Mouse (Mus musculus) T-helper 2 cell (primary cell): ENCODE data around the gene Slc35f1.

Experiments used
- in situ Hi-C: fragments of 300-600 bp; cut with MboI, MseI; formaldehyde crosslinking; loops from one replicate; pipeline ENCODE4 v1.15.1; 2025; ENCODE audit warnings: high pct_unique_total_duplicates

Slc35f1 gene

DNA sequence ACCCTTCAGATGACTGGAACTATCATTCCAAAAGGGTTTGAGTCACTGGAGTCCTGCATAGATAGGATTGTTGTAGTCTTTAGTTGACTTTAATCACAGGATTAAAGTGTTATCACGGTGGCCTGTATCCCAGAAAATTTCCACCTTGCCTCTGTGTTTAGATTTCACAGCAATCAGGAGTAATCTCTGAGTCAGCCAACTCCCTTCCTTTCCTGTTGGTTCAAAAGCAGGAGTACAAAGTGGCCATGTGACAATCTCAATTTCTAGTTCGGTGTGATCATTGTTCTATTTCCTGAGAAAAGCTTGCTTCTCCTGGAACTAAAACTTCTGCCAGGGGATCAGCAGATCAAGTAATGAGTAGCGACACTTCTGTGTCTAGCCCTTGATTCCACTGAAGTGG is 410.5 kb downstream of the Slc35f1 start:
- in situ Hi-C loops: no loop called here

DNA sequence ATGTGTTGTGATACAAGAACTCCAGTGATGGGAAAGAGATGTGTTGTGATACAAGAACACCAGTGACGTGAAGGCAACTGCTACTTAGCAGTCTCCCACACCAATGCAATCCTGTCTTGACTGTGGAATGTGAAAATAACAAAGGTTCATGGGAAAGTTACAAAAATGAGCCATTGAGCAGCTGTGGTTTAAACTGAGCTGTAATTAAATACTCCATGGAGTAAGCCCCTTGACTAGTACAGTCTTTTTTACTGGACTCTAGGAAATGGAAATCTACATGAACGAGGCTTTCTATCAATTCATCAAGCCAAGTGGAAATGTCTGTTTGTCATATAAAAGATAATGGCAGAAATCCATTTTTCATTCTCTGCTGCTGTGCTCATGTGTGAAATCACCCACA is 411.1 kb downstream of the Slc35f1 start:
- in situ Hi-C loops: no loop called here

DNA sequence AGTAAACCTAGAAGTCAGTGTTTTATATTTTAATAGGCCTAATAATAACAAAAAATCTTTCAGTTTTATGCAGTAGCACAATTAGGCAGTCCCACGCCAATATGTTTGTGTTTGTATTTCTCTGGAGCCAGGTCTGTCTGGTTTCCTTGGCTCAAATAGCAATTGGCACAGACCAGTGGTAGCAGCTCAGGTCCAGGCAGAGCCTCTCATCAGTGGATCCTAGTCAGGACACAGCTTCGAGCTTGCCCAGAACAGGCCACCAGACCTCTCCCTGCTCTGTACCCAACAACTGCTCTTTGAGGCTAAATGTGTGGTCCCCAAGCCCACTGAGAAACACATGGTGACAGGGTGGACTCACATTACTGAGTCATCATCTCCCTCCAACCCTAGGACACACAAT is 412.1 kb downstream of the Slc35f1 start:
- in situ Hi-C loops: no loop called here

DNA sequence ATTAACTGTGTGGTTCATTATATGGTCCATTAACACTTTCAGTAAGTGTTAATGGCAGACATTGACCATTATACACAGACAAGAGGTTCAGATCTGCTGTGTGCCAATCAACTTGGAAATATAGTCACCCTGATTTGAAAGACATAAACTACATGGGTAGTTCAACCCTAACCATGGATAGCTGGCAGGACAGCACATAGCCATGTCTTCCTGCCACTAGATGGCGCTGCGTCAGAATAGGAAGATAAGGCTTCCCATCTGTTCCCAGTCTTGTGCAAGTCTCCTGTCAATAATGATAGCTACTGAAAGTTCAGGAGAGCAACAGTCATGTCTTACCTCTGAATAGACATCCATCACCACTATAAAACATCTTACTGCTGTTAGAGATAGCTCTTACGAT is 424.7 kb downstream of the Slc35f1 start:
- in situ Hi-C loops: no loop called here

DNA sequence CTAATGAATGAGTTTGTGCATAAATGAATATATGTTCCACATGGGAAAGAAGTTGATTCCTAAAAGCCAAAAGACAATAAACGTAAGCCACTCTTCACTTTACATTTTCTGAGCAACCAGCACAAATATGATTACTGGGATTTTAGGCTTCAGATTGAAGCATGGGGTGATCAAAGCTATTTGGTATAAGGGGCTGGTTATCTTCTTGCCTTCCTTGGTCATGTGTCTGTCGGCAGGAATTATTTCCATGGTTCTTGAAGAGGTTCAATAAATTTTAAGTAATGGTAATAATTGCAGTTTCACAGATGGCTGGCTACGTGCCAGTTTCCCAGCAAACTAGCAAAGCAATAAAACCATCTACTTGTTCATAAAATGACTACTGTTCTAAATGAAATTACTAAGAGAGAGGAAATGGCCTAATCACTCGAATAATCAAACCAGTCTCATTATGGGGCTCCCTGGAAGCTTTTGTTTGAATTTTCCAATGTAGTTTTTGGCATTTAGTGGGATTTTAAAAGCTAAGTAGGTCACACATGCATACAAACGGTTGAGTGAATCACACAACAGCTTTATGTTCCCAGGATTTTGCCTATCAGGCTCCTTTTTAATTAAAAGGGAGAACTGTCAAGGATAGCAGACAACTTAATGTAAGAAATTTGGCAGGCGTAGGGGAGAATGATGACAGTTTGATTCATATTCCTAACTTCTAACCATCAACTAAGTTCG is 425.5 kb downstream of the Slc35f1 start:
- in situ Hi-C loops: no loop called here

DNA sequence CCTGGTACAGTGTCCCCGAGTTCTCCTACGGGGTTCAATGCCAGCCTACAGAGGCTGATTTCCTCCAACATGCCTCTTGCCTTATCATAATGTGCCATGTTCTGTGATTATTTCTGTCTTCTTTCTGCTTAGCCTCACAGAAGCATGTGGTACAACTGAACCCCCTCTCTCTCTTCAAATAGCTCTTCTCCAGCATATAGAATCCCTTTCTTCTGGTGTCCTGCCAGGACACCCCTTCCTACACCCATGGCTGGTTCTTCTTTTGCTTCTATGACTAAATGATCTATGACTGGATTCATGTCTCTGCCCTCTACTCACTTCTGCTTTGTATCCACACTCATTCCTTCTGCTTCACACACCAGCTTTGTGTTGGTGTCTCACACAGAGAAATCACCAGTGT is 430.3 kb downstream of the Slc35f1 start:
- in situ Hi-C loops: no loop called here

DNA sequence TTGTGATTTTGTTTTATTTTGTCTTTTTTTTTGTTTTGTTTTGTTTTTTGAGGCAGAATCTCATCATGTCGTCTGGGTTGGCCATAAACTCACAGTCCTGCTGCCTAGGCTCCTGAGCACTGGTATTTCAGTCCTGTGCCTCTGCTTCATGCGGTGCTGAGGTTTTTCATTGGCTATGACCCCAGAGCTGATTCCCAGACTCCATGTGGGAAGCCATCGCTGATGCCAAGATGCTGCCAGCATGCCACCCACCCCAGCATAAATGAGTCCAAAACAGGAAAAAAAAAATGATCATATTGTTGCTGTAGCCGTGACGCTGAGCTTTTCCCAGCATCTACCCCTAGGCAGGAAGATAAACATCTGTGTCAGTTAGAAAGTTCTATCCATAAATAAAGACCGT is 434.0 kb downstream of the Slc35f1 start:
- in situ Hi-C loops: no loop called here

DNA sequence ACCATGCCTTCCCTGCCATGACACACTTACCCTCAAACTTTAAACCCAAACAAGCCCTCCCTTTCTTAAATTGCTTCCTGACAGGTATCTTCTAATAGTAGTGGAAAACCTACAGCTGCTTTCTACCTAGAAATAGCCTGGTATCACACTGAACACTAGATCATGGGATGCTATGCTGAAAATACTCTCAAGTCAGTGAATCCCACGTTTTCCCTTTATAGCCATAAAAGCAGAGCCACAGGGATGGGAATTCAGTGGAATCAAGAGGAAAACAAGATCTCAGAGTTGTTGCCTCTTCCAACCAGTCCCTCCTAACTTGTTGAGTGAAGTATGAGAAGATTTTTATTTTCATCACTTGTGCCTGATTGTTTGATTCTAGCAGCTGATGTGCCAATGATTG is 442.4 kb downstream of the Slc35f1 start:
- in situ Hi-C loops: no loop called here

DNA sequence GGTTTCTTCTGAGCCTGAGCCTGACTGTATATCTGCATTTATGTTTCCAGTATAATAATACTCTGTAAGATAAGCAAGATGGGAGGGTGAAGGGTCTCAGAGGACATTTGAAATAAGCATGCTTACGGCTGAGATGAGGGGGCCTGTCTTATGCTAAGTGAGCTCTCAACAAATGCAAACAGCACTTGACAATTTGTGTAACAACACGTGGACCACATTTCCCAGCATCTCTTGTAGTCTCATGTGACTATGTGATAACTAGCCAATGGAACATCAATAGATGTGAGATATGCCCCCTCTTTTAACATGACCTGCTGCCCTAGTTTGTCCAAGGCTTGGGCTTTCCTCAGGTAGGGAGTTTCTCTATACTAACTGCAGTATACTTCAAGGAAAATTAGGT is 460.0 kb downstream of the Slc35f1 start:
- in situ Hi-C loops: no loop called here

DNA sequence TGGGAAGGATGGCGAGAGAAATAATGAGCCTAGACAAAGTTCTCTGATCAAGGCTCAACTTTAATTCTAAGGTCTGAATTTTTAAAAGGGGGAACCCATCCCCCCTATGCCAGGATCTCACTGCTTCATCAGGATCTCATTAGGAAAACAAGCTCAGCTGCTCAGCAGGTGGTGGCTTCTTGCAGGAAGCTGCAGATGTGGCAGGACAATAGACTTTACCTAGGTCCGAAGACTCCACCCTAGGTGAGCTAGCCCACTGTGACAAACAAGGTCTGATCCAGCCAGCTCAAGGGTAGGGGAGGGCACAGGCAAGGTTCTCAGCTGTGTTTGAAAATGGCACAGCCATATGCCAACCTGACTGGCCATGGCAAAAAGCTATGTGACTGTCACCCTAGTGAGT is 460.6 kb downstream of the Slc35f1 start:
- in situ Hi-C loops: no loop called here

DNA sequence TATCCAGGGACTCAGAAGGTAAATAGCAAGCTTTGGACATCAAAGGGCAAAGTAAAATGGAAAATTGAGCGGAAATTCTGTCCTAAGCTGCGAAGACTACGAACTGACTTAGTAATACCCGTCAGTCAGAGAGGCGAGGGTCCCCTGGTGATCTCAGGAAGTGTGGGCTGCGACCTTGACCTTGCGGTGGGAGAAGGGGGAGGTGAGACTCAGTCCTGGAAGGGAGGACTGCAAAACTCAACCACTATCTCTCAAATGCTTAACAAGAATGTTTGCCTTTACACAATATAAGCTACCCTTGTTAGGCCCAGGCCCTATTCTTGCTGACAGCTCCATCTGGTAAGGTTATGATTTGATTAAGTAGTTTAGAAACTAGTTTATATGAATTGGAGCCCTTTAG is 466.0 kb downstream of the Slc35f1 start:
- in situ Hi-C loops: no loop called here

DNA sequence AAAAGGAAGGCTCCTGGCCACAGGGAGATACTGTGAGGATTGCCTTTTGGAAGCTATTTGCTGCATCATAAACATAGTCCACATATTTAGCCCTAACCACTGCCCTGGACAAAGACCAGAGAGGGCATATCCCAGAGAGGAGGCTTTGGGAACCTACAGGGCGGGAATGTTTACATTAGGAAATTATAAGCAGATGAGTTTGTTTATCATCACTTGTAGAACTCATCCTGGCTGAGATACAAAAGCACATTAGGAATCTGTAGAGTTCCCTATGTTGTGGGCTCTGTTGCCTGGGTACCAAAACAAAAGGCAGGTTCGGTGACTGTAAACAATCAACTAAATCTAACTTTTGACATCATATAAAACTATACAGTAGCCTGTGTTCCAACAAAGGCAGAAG is 467.4 kb downstream of the Slc35f1 start:
- in situ Hi-C loops: no loop called here
